Mouse (Mus musculus): ENCODE results near the gene Slc39a2.
A peak's percentile ranks its signal among the peaks of the same experiment; 100 is the strongest.
"Not testable (repeated sequence)": the region's sequence is repeated elsewhere in the genome, so short reads cannot be mapped to it uniquely, and the experiment has no call there.

Slc39a2 gene

GRCm38 (mm10) chr14:51892191-51892939 lies at the start of gene Slc39a2:
TSS of gene Slc39a2 (plus strand) at chr14:51892889.
- DNase-seq (ENCODE audit: low read depth, low spot score): peak; percentile 63

GRCm38 (mm10) chr14:51843882-51844281 lies 48.8 kb upstream of the Slc39a2 start:
- no peak for DNase-seq (ENCODE audit: low read depth, low spot score)

- DNase-seq (ENCODE audit: low read depth, low spot score): no peak
Measured at GRCm38 (mm10) chr14:51846566-51846965, 46.1 kb upstream of the Slc39a2 start.

GRCm38 (mm10) chr14:51851006-51851405 lies 41.7 kb upstream of the Slc39a2 start:
- not testable (repeated sequence) for DNase-seq (ENCODE audit: low read depth, low spot score)

GRCm38 (mm10) chr14:51853399-51853798 lies 39.3 kb upstream of the Slc39a2 start, which contains the start of gene Ear6:
TSS of gene Ear6 (plus strand) at chr14:51853699.
- no peak for DNase-seq (ENCODE audit: low read depth, low spot score)

GRCm38 (mm10) chr14:51855280-51855679 lies 37.4 kb upstream of the Slc39a2 start:
- DNase-seq (ENCODE audit: low read depth, low spot score): not testable (repeated sequence)

- DNase-seq (ENCODE audit: low read depth, low spot score): not testable (repeated sequence)
Measured at GRCm38 (mm10) chr14:51863603-51864002, 29.1 kb upstream of the Slc39a2 start.

- DNase-seq (ENCODE audit: low read depth, low spot score): no peak
Measured at GRCm38 (mm10) chr14:51870756-51871155, 21.9 kb upstream of the Slc39a2 start.

GRCm38 (mm10) chr14:51871741-51872140 lies 20.9 kb upstream of the Slc39a2 start:
- DNase-seq (ENCODE audit: low read depth, low spot score): no peak

- no peak for DNase-seq (ENCODE audit: low read depth, low spot score)
Measured at GRCm38 (mm10) chr14:51877517-51877916, 15.2 kb upstream of the Slc39a2 start.

- DNase-seq (ENCODE audit: low read depth, low spot score): peak; percentile 92
Measured at GRCm38 (mm10) chr14:51883527-51884030, 9.1 kb upstream of the Slc39a2 start.

GRCm38 (mm10) chr14:51884031-51884544 lies 8.6 kb upstream of the Slc39a2 start:
- DNase-seq (ENCODE audit: low read depth, low spot score): no peak

GRCm38 (mm10) chr14:51884598-51885331 lies 7.9 kb upstream of the Slc39a2 start, which contains the start of gene Mettl17:
TSS of gene Mettl17 (plus strand) at chr14:51884842.
- DNase-seq (ENCODE audit: low read depth, low spot score): peak; percentile 98

- peak; percentile 53 for DNase-seq (ENCODE audit: low read depth, low spot score)
Measured at GRCm38 (mm10) chr14:51886051-51886450, 6.6 kb upstream of the Slc39a2 start.

- DNase-seq (ENCODE audit: low read depth, low spot score): peak; percentile 0
Measured at GRCm38 (mm10) chr14:51889833-51890232, 2.9 kb upstream of the Slc39a2 start.

- peak; percentile 57 for DNase-seq (ENCODE audit: low read depth, low spot score)
Measured at GRCm38 (mm10) chr14:51893094-51893794, 555 bp downstream of the Slc39a2 start.

- peak; percentile 2 for DNase-seq (ENCODE audit: low read depth, low spot score)
Measured at GRCm38 (mm10) chr14:51893809-51894208, 1.1 kb downstream of the Slc39a2 start.

- DNase-seq (ENCODE audit: low read depth, low spot score): no peak
Measured at GRCm38 (mm10) chr14:51895071-51895470, 2.4 kb downstream of the Slc39a2 start.

GRCm38 (mm10) chr14:51896019-51896418 lies 3.3 kb downstream of the Slc39a2 start:
- no peak for DNase-seq (ENCODE audit: low read depth, low spot score)

- peak; percentile 6 for DNase-seq (ENCODE audit: low read depth, low spot score)
Measured at GRCm38 (mm10) chr14:51896539-51897170, 4.0 kb downstream of the Slc39a2 start.

GRCm38 (mm10) chr14:51899351-51899750 lies 6.7 kb downstream of the Slc39a2 start:
- peak; percentile 1 for DNase-seq (ENCODE audit: low read depth, low spot score)
